Mouse (Mus musculus) gastrocnemius, postnatal 4 days (tissue): ENCODE results near the gene Sohlh1. TPM values are rescaled to one million over a fixed set of nuclear protein-coding genes. Genes with fewer than 3 reads are reported as not detected.
"Not testable (repeated sequence)": the region's sequence is repeated elsewhere in the genome, so short reads cannot be mapped to it uniquely, and the experiment has no call there.

Source experiments
- DNase-seq, 2 experiments: peaks; one replicate each; pipeline ENCODE4 v3.0.0; 2021 to 2022; ENCODE audit warnings: low spot score in 2 of 2, mixed read lengths in 2 of 2
- total RNA-seq, 2 experiments: library from RNA; stranded (reverse); gene quantifications; 2 replicates each; pipeline ENCODE4 v1.2.3; 2021

The Sohlh1 gene
- total RNA-seq, 2 experiments from 2014 or later: not detected

GRCm38 (mm10) chr2:25842161-25842560 lies 4.9 kb downstream of the Sohlh1 start:
- no peak for DNase-seq

DNA sequence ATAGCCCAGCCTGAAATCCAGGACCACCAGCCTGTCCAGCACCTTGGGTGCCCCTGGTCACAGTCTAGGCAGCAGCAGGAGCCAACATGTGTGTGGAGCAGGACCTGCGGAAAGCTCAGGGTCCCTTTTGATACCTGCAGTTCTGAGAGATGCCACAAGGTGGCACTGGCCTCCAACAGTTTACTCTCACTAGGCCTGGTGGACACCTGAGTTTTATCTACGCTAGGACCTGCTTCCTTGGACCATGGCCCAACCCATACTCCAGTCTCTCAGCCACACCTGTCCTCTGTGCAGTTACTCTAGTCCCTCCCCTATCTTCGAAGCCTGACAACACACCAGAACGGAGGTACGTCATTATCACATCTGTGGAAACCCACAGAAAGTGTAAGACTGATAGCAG lies 10.8 kb downstream of the Sohlh1 start:
- peak in 1 of 2 experiments; percentile 61 for DNase-seq

- DNase-seq: no peak
Observed at GRCm38 (mm10) chr2:25830786-25831185, 16.3 kb downstream of the Sohlh1 start.

GRCm38 (mm10) chr2:25828344-25828947 lies 18.6 kb downstream of the Sohlh1 start:
- DNase-seq: no peak

DNA sequence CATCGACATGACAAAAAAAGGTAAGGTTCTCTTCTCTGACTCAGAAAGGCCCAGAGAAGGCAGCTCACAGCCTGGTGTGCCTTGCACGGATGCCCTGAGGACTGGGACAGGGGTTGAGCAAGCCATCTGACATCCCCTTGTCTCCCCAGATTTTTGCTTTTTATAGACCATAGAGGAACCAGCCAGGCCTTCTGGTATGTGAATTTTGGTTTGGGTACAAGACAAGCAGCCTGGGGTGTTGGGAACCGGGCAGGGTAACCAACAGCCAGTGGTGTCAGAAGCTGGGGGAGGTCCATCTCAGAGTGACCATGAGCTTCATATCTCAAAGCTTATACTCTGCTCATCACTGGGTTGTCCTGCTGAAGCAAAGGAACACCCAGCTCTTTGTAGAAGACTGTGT lies 22.3 kb downstream of the Sohlh1 start:
- no peak for DNase-seq

- no peak for DNase-seq
Observed at GRCm38 (mm10) chr2:25822806-25823205, 24.2 kb downstream of the Sohlh1 start, which contains the start of gene Lcn9. Lcn9 (plus strand) TSS chr2:25823153.

- DNase-seq: not testable (repeated sequence)
Observed at GRCm38 (mm10) chr2:25815748-25816147, 31.3 kb downstream of the Sohlh1 start, which contains the start of gene Glt6d1. Glt6d1 (minus strand) TSS chr2:25815848.

DNA sequence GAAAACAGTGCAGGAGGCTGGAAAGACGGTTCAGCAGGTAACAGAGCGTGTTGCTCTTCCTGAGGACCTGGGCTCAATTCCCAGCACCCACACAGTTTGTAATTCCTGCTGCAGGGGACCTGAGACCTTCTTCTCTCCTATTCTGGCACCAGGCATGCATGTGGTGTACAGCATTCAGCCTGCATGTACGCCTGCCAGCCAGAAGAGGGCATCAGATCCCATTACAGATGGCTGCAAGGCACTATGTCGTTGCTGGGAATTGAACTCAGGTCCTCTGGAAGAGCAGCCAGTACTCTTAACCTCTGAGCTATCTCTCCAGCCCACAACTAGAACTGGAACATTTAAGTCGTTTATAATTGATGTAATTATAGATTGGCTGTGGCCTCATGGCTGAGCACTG lies 33.7 kb downstream of the Sohlh1 start:
- DNase-seq: no peak

DNA sequence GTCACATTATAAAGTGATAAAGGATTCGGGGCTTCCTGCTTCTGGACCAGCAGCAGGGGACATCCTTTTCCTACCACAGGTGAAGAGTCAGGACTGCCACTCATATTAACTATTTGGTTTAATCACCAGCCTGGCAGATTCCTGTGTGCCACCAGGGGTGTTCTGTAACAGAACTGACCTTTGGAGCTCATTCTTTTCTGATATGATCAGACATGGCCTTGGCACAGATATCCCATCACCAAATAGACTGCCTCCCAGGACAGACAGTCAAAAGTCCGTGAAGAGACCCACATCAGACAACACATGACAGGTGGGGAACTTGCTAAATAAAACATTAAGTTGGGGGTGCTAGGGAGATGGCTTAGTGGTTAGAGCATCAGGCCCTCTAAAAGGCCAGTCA lies 35.3 kb downstream of the Sohlh1 start:
- DNase-seq: no peak

GRCm38 (mm10) chr2:25798065-25798464 lies 49.0 kb downstream of the Sohlh1 start:
- no peak for DNase-seq

GRCm38 (mm10) chr2:25797635-25798034 lies 49.4 kb downstream of the Sohlh1 start:
- DNase-seq: no peak

Other genes starting within 250 kb of the Sohlh1 start
- 10 to 100 TPM; 59.3 to 65.0 TPM for gene Rabl6, start 238.7 kb downstream of the Sohlh1 start, total RNA-seq
- gene Ccdc183, start 229.6 kb downstream of the Sohlh1 start, total RNA-seq: not detected
- gene Tmem141, start 225.2 kb downstream of the Sohlh1 start, total RNA-seq: 10 to 100 TPM; 11.7 to 18.6 TPM
- gene Fcna, start 219.2 kb downstream of the Sohlh1 start, total RNA-seq: 10 to 100 TPM in 1 of 2 experiments, 1 to 10 TPM in 1; 9.7 to 14.3 TPM
- gene Lcn8, start 194.1 kb downstream of the Sohlh1 start, total RNA-seq: 1 to 10 TPM; 1.2 to 2.5 TPM
- not detected for gene Lcn5, start 189.3 kb downstream of the Sohlh1 start, total RNA-seq
- not detected for gene Lcn6, start 170.5 kb downstream of the Sohlh1 start, total RNA-seq
- not detected for gene Lcn10, start 164.5 kb downstream of the Sohlh1 start, total RNA-seq
- not detected for gene Obp2a, start 147.2 kb downstream of the Sohlh1 start, total RNA-seq
- gene Bmyc, start 140.5 kb downstream of the Sohlh1 start, total RNA-seq: 10 to 100 TPM; 21.5 to 25.6 TPM
- not detected for gene Obp2b, start 110.2 kb downstream of the Sohlh1 start, total RNA-seq
- gene Lcn3, start 81.7 kb downstream of the Sohlh1 start, total RNA-seq: not detected
- not detected for gene Lcn11, start 70.2 kb downstream of the Sohlh1 start, total RNA-seq
- gene Gm13539, start 65.0 kb downstream of the Sohlh1 start, total RNA-seq: not detected
- not detected for gene Glt6d1, start 31.4 kb downstream of the Sohlh1 start, total RNA-seq
- gene Lcn9, start 24.1 kb downstream of the Sohlh1 start, total RNA-seq: not detected
- gene Kcnt1, start 16.5 kb upstream of the Sohlh1 start, total RNA-seq: under 1 TPM; 0.16 to 0.49 TPM
- 10 to 100 TPM; 34.2 to 45.1 TPM for gene Camsap1, start 136.0 kb upstream of the Sohlh1 start, total RNA-seq
- gene Ubac1, start 174.5 kb upstream of the Sohlh1 start, total RNA-seq: 100 to 1,000 TPM; 186 to 187 TPM